Mouse (Mus musculus) layer of hippocampus, adult 11-12 months (tissue): ENCODE data around the gene Lrrc58.

Source experiments
- DNase-seq: peaks from one replicate; pipeline ENCODE4 v3.0.0; 2022; ENCODE audit warnings: low spot score

Lrrc58 gene

GRCm38 (mm10) chr16:37867791-37868505 is at the start of gene Lrrc58:
Gene Lrrc58 (plus strand): TSS chr16:37868389.
- DNase-seq: peak; percentile 85

- DNase-seq: no peak
These were observed 44.2 kb upstream of the Lrrc58 start for GRCm38 (mm10) chr16:37823949-37824348.

GRCm38 (mm10) chr16:37824778-37825505 is 43.2 kb upstream of the Lrrc58 start:
- no peak for DNase-seq

- no peak for DNase-seq
These were observed 41.9 kb upstream of the Lrrc58 start for GRCm38 (mm10) chr16:37826286-37826685.

GRCm38 (mm10) chr16:37831041-37831440 is 37.1 kb upstream of the Lrrc58 start:
- DNase-seq: no peak

- no peak for DNase-seq
These were observed 30.6 kb upstream of the Lrrc58 start for GRCm38 (mm10) chr16:37837571-37837970.

GRCm38 (mm10) chr16:37842439-37842838 is 25.8 kb upstream of the Lrrc58 start:
- no peak for DNase-seq

GRCm38 (mm10) chr16:37843740-37844139 is 24.4 kb upstream of the Lrrc58 start:
- DNase-seq: no peak

GRCm38 (mm10) chr16:37845202-37845925 is 22.8 kb upstream of the Lrrc58 start:
- DNase-seq: no peak

GRCm38 (mm10) chr16:37847081-37847480 is 21.1 kb upstream of the Lrrc58 start:
- no peak for DNase-seq

GRCm38 (mm10) chr16:37851366-37851765 is 16.8 kb upstream of the Lrrc58 start:
- no peak for DNase-seq

- DNase-seq: no peak
These were observed 14.9 kb upstream of the Lrrc58 start for GRCm38 (mm10) chr16:37853279-37853678.

GRCm38 (mm10) chr16:37854054-37854453 is 14.1 kb upstream of the Lrrc58 start:
- no peak for DNase-seq

GRCm38 (mm10) chr16:37854593-37854992 is 13.6 kb upstream of the Lrrc58 start:
- no peak for DNase-seq

GRCm38 (mm10) chr16:37855583-37855982 is 12.6 kb upstream of the Lrrc58 start:
- DNase-seq: no peak

GRCm38 (mm10) chr16:37856327-37856726 is 11.9 kb upstream of the Lrrc58 start:
- DNase-seq: no peak

GRCm38 (mm10) chr16:37857495-37857894 is 10.7 kb upstream of the Lrrc58 start:
- DNase-seq: no peak

GRCm38 (mm10) chr16:37860213-37860612 is 8.0 kb upstream of the Lrrc58 start:
- no peak for DNase-seq

- DNase-seq: no peak
These were observed 7.2 kb upstream of the Lrrc58 start, which contains the start of gene Gm36028 for GRCm38 (mm10) chr16:37861029-37861428. Gene Gm36028 (minus strand): TSS chr16:37861146.

GRCm38 (mm10) chr16:37863876-37864275 is 4.3 kb upstream of the Lrrc58 start:
- DNase-seq: no peak

GRCm38 (mm10) chr16:37865841-37866240 is 2.3 kb upstream of the Lrrc58 start:
- no peak for DNase-seq
